Mouse (Mus musculus) 416B (cell line): ENCODE measurements around the gene Cubn.

Source experiments
- DNase-seq: peaks from one replicate; pipeline ENCODE4 v3.0.0; 2011; ENCODE audit warnings: low read depth

Gene Cubn

DNA sequence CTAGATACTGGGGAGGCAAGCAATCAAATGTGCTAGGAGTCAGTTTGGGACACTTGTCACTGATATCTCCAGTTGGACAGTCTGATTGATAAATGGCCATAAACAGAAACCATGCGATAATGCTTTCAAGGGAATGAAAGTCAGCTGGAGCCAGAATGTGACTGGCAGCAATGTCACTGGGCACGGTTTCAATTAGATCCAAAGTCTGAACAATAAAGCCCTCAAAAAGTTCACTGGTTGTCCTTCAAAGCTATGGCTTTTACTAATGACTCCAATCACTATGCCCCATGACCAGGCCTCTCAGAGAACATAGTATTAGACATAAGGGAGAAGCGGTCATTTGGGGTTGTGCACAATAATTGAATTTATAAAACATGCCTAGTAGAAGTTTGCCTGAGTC lies 7.0 kb downstream of the Cubn start:
- DNase-seq, result no peak

DNA sequence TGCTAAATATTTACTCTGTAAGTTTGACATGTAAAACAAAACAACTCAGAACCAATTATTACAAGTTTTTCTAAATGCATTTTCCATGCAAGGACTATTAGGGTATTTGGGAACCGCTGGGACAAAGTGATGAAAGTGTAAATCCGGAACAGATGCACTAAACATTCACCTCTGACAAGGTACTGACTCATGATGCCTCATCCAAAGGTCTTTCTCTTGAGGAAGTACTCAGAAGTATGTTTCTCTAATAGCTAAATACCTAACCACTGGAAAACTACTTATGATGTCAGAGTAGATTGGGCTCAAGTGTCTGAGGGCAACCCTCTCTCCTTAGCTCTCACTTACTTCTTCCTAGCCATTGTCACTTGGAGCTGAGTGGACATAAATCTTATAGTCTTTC lies 10.9 kb downstream of the Cubn start:
- peak; percentile 11 for DNase-seq

GRCm38 (mm10) chr2:13479165-13479564 lies 12.4 kb downstream of the Cubn start:
- no peak for DNase-seq

DNA sequence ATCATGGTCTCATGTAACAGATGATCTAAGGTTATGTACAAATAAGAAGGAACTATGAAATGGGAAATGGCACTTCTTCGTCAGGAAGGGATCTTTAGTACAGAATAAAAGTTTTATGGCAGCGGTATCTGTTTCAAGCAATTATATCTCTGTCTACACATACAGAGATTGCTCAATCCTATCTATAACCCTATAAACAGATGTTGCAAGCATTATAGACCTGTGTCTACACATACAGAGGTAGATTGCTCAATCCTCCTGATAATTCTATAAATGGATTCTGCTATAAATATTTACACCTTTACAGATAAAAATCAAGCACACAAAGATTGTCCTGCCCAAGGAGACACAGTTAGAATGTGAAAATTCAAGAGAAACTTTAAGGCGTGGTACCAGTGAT lies 21.5 kb downstream of the Cubn start:
- DNase-seq, result no peak

- DNase-seq, result no peak
These were observed 22.0 kb downstream of the Cubn start for GRCm38 (mm10) chr2:13469641-13470040.

- DNase-seq, result no peak
These were observed 24.9 kb downstream of the Cubn start for GRCm38 (mm10) chr2:13466685-13467084.

- no peak for DNase-seq
These were observed 33.5 kb downstream of the Cubn start for GRCm38 (mm10) chr2:13458088-13458487.

GRCm38 (mm10) chr2:13456821-13457220 lies 34.8 kb downstream of the Cubn start:
- DNase-seq, result no peak

- no peak for DNase-seq
These were observed 39.8 kb downstream of the Cubn start for GRCm38 (mm10) chr2:13451495-13452491.

GRCm38 (mm10) chr2:13450895-13451294 lies 40.7 kb downstream of the Cubn start:
- DNase-seq, result no peak

DNA sequence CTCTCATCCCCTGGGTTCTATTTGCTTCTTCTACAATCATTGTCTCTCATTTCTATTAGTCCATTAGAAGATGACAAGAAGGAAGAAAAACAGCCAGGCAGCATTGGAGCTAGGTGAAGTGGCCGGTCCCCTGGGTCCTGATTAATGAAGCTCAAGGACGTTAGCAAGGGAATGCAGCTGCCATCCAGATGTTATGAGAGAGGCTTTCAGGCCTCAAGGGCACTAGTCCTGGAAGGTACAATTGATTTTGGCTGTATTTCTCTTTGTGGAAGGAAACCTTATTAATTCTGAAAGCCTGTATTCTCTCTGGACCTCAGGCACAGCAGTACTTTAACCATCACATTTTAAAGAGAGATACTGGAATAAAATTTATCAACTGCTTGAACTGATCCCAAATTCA lies 41.1 kb downstream of the Cubn start:
- DNase-seq, result no peak

DNA sequence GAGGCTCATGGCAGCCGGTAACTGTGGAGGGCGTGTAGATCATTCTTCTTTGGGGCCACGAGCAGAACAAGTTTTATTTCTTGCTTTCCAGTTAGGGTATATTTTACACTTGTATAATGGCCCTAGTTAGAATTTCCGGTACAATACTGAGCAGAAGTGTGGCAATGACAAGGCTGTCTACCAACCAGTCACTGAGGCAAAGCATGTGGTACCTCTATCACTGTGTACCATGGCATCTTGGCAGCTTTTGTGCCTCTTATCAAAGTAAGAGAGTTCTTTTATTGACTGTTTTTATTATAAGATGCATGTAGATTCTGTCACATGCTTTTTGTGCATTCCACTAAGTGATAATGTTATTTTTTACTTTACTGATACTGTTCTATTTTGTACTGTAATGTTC lies 46.5 kb downstream of the Cubn start:
- no peak for DNase-seq

GRCm38 (mm10) chr2:13438983-13439382 lies 52.6 kb downstream of the Cubn start:
- DNase-seq, result no peak

GRCm38 (mm10) chr2:13438275-13438845 lies 53.3 kb downstream of the Cubn start:
- no peak for DNase-seq

- no peak for DNase-seq
These were observed 59.6 kb downstream of the Cubn start for GRCm38 (mm10) chr2:13432002-13432401.

GRCm38 (mm10) chr2:13421974-13422760 lies 69.4 kb downstream of the Cubn start:
- no peak for DNase-seq

GRCm38 (mm10) chr2:13416765-13417524 lies 74.7 kb downstream of the Cubn start:
- DNase-seq, result peak; percentile 49

GRCm38 (mm10) chr2:13413520-13414178 lies 78.0 kb downstream of the Cubn start:
- peak; percentile 99 for DNase-seq

DNA sequence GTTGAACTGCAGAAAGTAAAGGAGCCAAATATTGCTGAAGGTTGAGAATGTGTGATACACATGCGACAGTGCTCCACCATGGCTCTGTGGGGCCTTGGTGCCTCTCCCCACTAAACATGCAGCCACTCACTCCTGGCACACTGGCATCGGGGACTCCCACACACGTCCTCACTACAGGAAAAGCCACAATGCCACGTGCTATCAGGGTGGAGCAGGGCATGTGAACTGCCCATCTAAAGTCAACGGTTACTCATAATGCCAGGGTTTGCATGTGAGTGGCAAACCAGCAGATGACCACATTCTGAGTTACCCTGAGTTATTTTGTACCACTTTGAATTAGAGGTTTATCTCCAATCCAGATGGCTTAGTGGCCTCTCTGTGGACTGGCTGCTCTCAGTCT lies 81.0 kb downstream of the Cubn start:
- DNase-seq, result peak; percentile 83

GRCm38 (mm10) chr2:13409767-13410519 lies 81.7 kb downstream of the Cubn start:
- peak; percentile 93 for DNase-seq

DNA sequence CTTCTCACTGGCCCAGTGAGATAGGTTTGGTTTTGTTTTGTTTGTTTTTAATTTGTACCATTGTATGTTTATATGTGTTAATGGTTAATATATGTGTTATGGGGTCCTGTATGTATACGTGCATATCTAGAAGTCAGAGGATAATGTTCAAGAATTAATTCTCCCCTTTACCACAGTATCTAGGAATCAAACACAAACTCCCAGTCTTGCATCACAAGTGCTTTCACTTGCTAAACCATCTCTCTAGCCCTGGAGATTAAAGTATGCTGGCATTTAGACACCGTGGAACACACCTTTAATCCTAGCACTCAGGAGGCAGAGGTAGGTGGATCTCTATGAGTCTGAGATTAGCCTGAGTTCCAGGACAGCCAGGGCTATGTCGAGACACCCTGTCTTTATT lies 83.3 kb downstream of the Cubn start:
- DNase-seq, result no peak
